Mouse (Mus musculus) liver, adult 2 months (tissue): ENCODE data around the gene 4932438H23Rik. TPM values are rescaled to one million over a fixed set of nuclear protein-coding genes. Genes with fewer than 3 reads are reported as not detected.

ENCODE experiments used
- DNase-seq: peaks from one replicate; pipeline ENCODE4 v3.0.0-alpha.2; 2011; ENCODE audit warnings: low read depth, low spot score; ENCODE audit errors: extremely low read depth
- H3K27ac ChIP-seq: fragments of 200-500 bp; replicated peaks from 2 replicates; pipeline ENCODE4 v1.5.1; 2012; ENCODE audit warnings: low read depth, mild to moderate bottlenecking, control low read depth, inconsistent platforms, low read length; ENCODE audit not compliant: insufficient read depth
- H3K27me3 ChIP-seq: fragments of 200-500 bp; 2 replicates; pipeline ENCODE4 v1.6.1; 2012; ENCODE audit warnings: mild to moderate bottlenecking, moderate library complexity, low read length, inconsistent platforms; ENCODE audit not compliant: control insufficient read depth, insufficient read depth
- H3K36me3 ChIP-seq: fragments of 200-500 bp; 2 replicates; pipeline ENCODE4 v1.6.1; 2012; ENCODE audit warnings: low read length, inconsistent platforms; ENCODE audit not compliant: control insufficient read depth, insufficient read depth
- H3K4me1 ChIP-seq: fragments of 200-500 bp; 2 replicates; pipeline ENCODE4 v1.6.1; 2011; ENCODE audit warnings: low read length; ENCODE audit not compliant: control insufficient read depth, insufficient read depth
- H3K4me3 ChIP-seq: fragments of 200-500 bp; 2 replicates; pipeline ENCODE4 v1.5.1; 2011; ENCODE audit warnings: low read depth, mild to moderate bottlenecking, control low read depth, low read length, moderate library complexity; ENCODE audit not compliant: insufficient read depth
- H3K79me2 ChIP-seq: fragments of 200-500 bp; 2 replicates; pipeline ENCODE4 v1.6.1; 2012; ENCODE audit warnings: inconsistent platforms, mild to moderate bottlenecking, low read length, moderate library complexity; ENCODE audit not compliant: control insufficient read depth, insufficient read depth
- H3K9ac ChIP-seq: fragments of 200-500 bp; 2 replicates; pipeline ENCODE4 v1.6.1; 2012; ENCODE audit warnings: low read depth, mild to moderate bottlenecking, control low read depth, inconsistent platforms, low read length
- CTCF ChIP-seq: fragments of 200-500 bp; IDR thresholded peaks from 2 replicates; pipeline ENCODE4 v1.5.1; 2011; ENCODE audit warnings: low read depth, low read length, control low read depth
- POLR2A ChIP-seq: fragments of 200-500 bp; IDR thresholded peaks from 2 replicates; pipeline ENCODE4 v1.6.1; 2011; ENCODE audit warnings: low read length, control low read depth; ENCODE audit not compliant: insufficient read depth; ENCODE audit errors: extremely low read depth
- WGBS: fragments of 180-500 bp; shearing (Covaris S2); methylation state at CpG from one replicate; pipeline ENCODE4 v1.1.7; 2018; 5-methylcytosine and 5-hydroxymethylcytosine counted together
- polyA plus RNA-seq: library from polyadenylated mRNA; depleted of rRNA; stranded (reverse); fragments of >200 nt; gene quantifications from 2 replicates; pipeline ENCODE4 v1.2.3, GENCODE M21; 2012; rRNA removed
- total RNA-seq: library from RNA; depleted of rRNA; stranded (reverse); fragments of >200 nt; gene quantifications from 2 replicates; pipeline ENCODE4 v1.2.3, GENCODE M21; 2014; rRNA removed

4932438H23Rik gene
- not detected in 2 replicates for total RNA-seq
- not detected in 2 replicates for polyA plus RNA-seq

DNA sequence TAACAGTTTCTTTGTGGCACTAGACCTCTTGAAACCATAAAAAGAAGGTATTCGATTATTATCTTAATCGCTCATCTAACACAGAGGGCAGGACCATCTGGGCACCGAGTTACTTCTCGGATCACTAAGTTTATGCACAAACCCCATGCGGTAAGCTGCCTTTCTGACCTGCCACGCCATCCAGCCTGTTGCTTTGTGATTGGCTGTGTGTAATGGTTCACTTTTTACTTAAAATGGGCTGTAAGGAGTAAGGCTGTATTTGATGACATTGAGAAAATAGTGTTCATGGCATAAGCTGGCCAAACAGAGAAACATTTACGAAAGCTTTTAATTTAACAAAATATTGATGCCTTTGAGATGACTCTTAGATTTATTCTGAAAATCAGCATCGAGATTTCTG is at the start of gene 4932438H23Rik:
TSS of gene 4932438H23Rik (minus strand) at position 101 of the 400 bp plus-strand sequence.
- DNase-seq: no peak
- Histone ChIP-seq H3K4me3 (no peak within 1 kb of the TSS), H3K79me2 (no peaks in the 10 kb centered on the region), H3K27ac (no peak within 1 kb of the TSS), H3K4me1 (peaks cover 6% of the 10 kb centered on the region), H3K9ac (no peak within 1 kb of the TSS), H3K36me3 (no peaks in the 10 kb centered on the region), H3K27me3 (0 out of 2 replicates have a peak, but pooled peaks cover 2% of the 10 kb centered on the region)
- TF ChIP-seq POLR2A (no peak), CTCF (no peak)
- WGBS: 85% methylated on average over 8 of the region's 8 CpGs

- Histone ChIP-seq H3K27ac (no peak overlapping the region), H3K36me3 (no peaks in the 10 kb centered on the region), H3K4me1 (no peaks in the 10 kb centered on the region), H3K4me3 (no peak overlapping the region), H3K9ac (no peak overlapping the region), H3K27me3 (0 out of 2 replicates have a peak, but pooled peaks cover 3% of the 10 kb centered on the region), H3K79me2 (no peaks in the 10 kb centered on the region)
- WGBS: 40% methylated on average over 20 of the region's 20 CpGs
- TF ChIP-seq CTCF (no peak), POLR2A (no peak)
- no peak for DNase-seq
These were observed 46.2 kb upstream of the 4932438H23Rik start for GRCm38 (mm10) chr16:91140991-91141630.

DNA sequence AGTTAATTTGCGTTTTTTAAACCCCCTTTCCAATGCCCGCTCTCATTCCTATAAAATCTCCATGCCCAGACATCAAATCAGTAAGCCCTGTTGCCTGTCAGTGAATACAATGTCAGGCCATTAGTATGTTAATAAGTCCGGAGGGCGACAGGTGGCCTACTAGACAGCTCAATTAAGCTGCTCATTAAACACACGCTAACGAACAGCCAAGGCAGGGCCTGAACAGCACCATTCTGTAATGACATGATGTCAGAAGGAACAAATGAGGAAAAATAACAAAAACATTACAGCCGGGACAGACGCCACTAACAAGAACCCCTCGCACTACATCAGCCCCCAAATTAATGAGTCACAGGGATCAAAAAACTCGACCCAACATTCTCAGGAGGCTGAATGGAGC is 45.5 kb upstream of the 4932438H23Rik start:
- Histone ChIP-seq H3K36me3 (no peaks in the 10 kb centered on the region), H3K4me3 (no peak overlapping the region), H3K4me1 (no peaks in the 10 kb centered on the region), H3K27ac (no peak overlapping the region), H3K9ac (no peak overlapping the region), H3K27me3 (0 out of 2 replicates have a peak, but pooled peaks cover 3% of the 10 kb centered on the region), H3K79me2 (no peaks in the 10 kb centered on the region)
- TF ChIP-seq CTCF: no peak
- TF ChIP-seq POLR2A: no peak
- 48% methylated on average over 10 of the region's 10 CpGs for WGBS
- no peak for DNase-seq

DNA sequence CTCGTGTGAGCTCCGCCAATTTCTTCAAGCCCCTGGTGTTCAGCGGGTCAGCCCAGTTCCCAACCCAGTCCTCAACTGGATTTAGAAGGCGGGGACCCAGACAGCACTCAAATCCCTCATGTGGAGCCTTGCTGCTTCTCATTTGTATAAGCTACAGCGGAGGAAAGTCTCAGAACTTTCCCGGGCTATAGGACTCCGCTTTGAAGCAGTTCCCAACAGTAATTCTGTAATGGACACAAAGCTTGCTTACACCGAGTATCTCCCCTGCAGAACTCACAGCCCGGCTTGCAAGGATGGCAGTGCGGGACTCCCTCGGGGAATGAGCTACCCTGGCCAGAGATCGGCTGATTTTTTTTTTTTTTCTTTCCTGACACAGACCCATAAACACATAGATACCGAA is 45.1 kb upstream of the 4932438H23Rik start:
- Histone ChIP-seq H3K27me3 (0 out of 2 replicates have a peak, but pooled peaks cover 3% of the 10 kb centered on the region), H3K9ac (no peak overlapping the region), H3K4me1 (no peaks in the 10 kb centered on the region), H3K36me3 (no peaks in the 10 kb centered on the region), H3K4me3 (no peak overlapping the region), H3K79me2 (no peaks in the 10 kb centered on the region), H3K27ac (no peak overlapping the region)
- 31% methylated on average over 13 of the region's 13 CpGs for WGBS
- no peak for TF ChIP-seq POLR2A
- no peak for TF ChIP-seq CTCF
- no peak for DNase-seq

DNA sequence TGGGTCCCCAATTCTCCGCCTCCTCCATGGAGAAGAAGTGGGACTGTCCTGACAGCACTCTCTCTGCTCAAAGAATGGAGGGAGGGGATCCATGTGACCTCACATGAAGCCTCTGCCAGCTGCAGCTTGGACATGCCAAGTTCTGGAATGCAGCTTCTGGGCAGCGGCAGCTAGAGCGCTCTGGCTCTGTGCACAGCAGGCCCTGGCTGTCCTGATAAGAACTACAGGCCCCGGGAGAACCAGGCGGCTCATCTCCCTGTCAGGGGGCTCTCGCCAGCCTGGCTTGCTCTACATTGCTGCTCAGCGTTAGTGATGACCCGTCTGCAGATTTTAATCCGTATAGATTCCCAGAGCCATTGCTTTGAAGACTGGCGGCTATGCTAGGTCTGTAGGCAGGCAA is 44.6 kb upstream of the 4932438H23Rik start:
- DNase-seq: peak; percentile 7

GRCm38 (mm10) chr16:91138736-91139135 is 43.8 kb upstream of the 4932438H23Rik start:
- no peaks in the 10 kb centered on the region for H3K36me3 ChIP-seq
- WGBS: 91% methylated on average over 3 of the region's 3 CpGs
- TF ChIP-seq CTCF (no peak), POLR2A (no peak)
- H3K4me3 ChIP-seq: no peak overlapping the region
- no peak overlapping the region for H3K9ac ChIP-seq
- DNase-seq: no peak
- H3K27ac ChIP-seq: no peak overlapping the region
- no peaks in the 10 kb centered on the region for H3K79me2 ChIP-seq
- no peaks in the 10 kb centered on the region for H3K4me1 ChIP-seq
- H3K27me3 ChIP-seq: 0 out of 2 replicates have a peak, but pooled peaks cover 3% of the 10 kb centered on the region

More for the DNA sequence above, 44.6 kb upstream of the 4932438H23Rik start:
- no peak overlapping the region for H3K9ac ChIP-seq
- TF ChIP-seq POLR2A (no peak), CTCF (no peak)
- no peaks in the 10 kb centered on the region for H3K36me3 ChIP-seq
- no peaks in the 10 kb centered on the region for H3K79me2 ChIP-seq
- 38% methylated on average over 10 of the region's 10 CpGs for WGBS
- H3K27me3 ChIP-seq: 0 out of 2 replicates have a peak, but pooled peaks cover 3% of the 10 kb centered on the region
- H3K27ac ChIP-seq: no peak overlapping the region
- no peaks in the 10 kb centered on the region for H3K4me1 ChIP-seq
- no peak overlapping the region for H3K4me3 ChIP-seq
